Mouse (Mus musculus): ENCODE measurements at regions not wholly inside any gene's neighbourhood (a gene's known extent, or its start where the extent isn't known, plus 50 kb on each side); places are given as distances from the start of the nearest gene placed in this dataset.

DNA sequence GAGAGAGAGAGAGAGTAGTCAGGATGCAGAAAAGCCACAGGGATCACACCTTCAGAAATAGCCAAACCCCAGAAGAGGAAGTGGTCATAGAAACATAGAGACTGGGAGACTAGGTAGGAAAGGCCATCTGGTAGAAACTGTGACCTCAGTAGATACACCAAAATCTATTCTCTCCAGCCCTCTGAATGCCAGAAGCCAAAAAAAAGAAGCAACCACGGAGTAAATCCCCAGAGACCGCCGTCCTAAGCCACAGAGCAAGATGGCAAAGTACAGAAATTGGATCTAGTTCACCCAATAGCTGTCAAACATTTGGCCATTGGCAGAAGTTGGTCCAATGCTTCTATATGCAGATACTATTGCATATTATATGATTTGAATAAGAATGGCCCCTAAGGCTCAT lies 86.5 kb upstream of the Usp24 start:
- no peak for TF ChIP-seq POLR2A (IDR thresholded peaks at IDR 0.05; ENCODE audit: borderline replicate concordance, extremely low read depth, insufficient read depth, insufficient read length)
- no peak overlapping the region for H3K27ac ChIP-seq (replicated peaks; ENCODE audit: low read depth, low read length)
- H3K36me3 ChIP-seq (ENCODE audit: control insufficient read depth, insufficient read depth, low read length): no peaks in the 10 kb centered on the region
- peaks cover 8% of the 10 kb centered on the region; the same call in 1 of the 2 replicates for H3K4me1 ChIP-seq (ENCODE audit: control insufficient read depth, insufficient read depth, low read length)
- H3K4me3 ChIP-seq (replicated peaks; ENCODE audit: low read length): no peak overlapping the region
- no peak overlapping the region for H3K4me2 ChIP-seq (replicated peaks; ENCODE audit: low read depth, low read length, severe bottlenecking)
- DNase-seq (ENCODE audit: low spot score): no peak
- H3K9ac ChIP-seq (ENCODE audit: low read depth, low read length, severe bottlenecking): no peak overlapping the region
- H3K27me3 ChIP-seq (ENCODE audit: control insufficient read depth, insufficient read depth, low read length): no peaks in the 10 kb centered on the region
- no peaks in the 10 kb centered on the region for H3K9me3 ChIP-seq (ENCODE audit: control insufficient read depth, low read length)
- no peak for ATAC-seq (ENCODE audit: low FRiP score, low read depth)
- 77% methylated on average over 3 of the region's 3 CpGs for WGBS

DNA sequence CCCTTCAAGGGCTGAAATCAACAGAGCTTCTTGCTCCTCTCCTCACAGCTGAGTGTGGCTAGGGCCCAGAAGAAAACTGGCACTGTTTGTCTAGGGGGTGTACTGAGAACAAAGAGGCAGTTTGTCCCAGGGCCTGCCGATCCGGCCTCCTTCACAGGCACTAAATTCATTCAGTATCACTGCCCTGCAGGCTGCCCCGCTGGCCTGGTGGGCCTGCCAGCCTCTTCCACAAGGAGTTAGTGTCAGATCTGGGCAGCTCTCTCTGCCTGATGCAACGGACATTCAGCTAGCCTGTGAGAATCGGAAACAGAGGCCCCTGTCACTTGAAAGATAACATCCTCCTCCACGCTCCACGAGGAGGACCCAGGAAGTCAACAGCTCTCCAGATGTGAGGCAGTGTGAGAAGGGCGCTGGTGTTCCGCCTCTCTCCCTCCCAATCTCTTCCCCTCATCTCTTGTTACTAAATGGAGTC lies 83.5 kb upstream of the Usp24 start:
- H3K4me2 ChIP-seq (replicated peaks; ENCODE audit: low read depth, low read length, severe bottlenecking): no peak overlapping the region
- H3K36me3 ChIP-seq (ENCODE audit: control insufficient read depth, insufficient read depth, low read length): no peaks in the 10 kb centered on the region
- peak; percentile 24; the same call in 1 of the 2 replicates for ATAC-seq (ENCODE audit: low FRiP score, low read depth)
- peak overlapping the region; percentile 28; the same call in 1 of the 2 replicates for H3K9ac ChIP-seq (ENCODE audit: low read depth, low read length, severe bottlenecking)
- 49% methylated on average over 9 of the region's 9 CpGs for WGBS
- no peaks in the 10 kb centered on the region for H3K9me3 ChIP-seq (ENCODE audit: control insufficient read depth, low read length)
- DNase-seq (ENCODE audit: low spot score): peak; percentile 13
- peak overlapping the region; percentile 63 for H3K27ac ChIP-seq (replicated peaks; ENCODE audit: low read depth, low read length)
- H3K27me3 ChIP-seq (ENCODE audit: control insufficient read depth, insufficient read depth, low read length): no peaks in the 10 kb centered on the region
- no peak for TF ChIP-seq POLR2A (IDR thresholded peaks at IDR 0.05; ENCODE audit: borderline replicate concordance, extremely low read depth, insufficient read depth, insufficient read length)
- H3K4me1 ChIP-seq (ENCODE audit: control insufficient read depth, insufficient read depth, low read length): no peaks in the 10 kb centered on the region
- H3K4me3 ChIP-seq (replicated peaks; ENCODE audit: low read length): no peak overlapping the region

DNA sequence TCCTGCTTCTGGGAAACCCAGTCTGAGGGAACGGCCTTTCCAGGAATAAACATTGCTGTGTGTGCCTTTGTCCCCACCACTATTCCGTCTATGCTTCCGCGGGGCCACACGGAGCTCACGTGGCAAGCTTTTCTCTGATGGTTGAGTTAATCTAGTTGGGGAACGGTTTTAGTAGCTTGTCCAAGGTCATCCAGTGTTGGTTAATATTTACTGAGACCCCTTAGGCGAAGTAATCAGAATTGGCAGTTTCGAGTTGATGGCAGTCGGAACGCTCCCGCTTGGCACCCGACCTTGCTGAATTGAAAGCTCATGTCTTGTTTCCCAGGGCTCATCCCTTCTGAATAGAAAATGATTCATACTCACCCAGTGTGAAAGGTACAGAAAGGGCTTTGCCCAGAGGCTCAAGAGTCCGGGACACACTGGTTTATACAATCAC lies 71.6 kb upstream of the Usp24 start:
- DNase-seq (ENCODE audit: low spot score) (no peak), ATAC-seq (ENCODE audit: low FRiP score, low read depth) (no peak)
- no peak overlapping the region for H3K27ac ChIP-seq (replicated peaks; ENCODE audit: low read depth, low read length)

DNA sequence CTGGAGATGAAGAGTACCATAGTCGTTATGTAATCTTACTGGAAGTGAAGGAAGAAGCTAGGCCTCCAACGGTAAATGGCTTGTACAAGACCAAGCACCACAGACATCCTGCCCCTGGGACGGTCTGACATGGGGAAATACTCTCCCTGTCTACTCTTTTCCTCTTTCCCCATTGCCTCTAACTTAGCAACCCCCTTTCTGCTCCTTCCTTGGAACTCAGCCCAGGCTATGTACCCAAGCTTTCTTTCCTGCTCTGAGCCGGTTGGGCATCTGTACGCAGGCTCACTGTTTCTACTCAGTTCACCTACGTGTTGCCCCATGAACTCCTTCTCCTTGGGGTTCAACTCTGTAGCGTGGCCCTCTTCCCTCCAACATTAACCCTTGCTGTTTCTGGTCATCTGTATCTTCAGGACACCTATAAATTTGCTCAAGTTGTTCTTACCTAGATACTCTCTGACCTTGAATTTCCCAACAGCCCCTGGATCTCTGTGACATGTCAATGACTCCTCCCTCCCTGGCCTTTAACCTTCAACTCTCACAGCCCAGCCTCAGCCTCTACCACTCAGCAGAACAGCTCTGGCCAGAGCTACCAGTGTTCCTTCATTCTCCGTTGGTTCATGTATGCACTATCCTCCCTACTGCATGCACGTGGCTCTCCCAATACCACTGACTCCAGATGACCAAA lies 71.0 kb upstream of the Usp24 start:
- no peak for DNase-seq (ENCODE audit: low spot score)
- TF ChIP-seq POLR2A (IDR thresholded peaks at IDR 0.05; ENCODE audit: borderline replicate concordance, extremely low read depth, insufficient read depth, insufficient read length): no peak
- H3K4me2 ChIP-seq (replicated peaks; ENCODE audit: low read depth, low read length, severe bottlenecking): no peak overlapping the region
- H3K9ac ChIP-seq (ENCODE audit: low read depth, low read length, severe bottlenecking): no peak overlapping the region
- no peaks in the 10 kb centered on the region for H3K36me3 ChIP-seq (ENCODE audit: control insufficient read depth, insufficient read depth, low read length)
- no peaks in the 10 kb centered on the region for H3K4me1 ChIP-seq (ENCODE audit: control insufficient read depth, insufficient read depth, low read length)
- no peak overlapping the region for H3K27ac ChIP-seq (replicated peaks; ENCODE audit: low read depth, low read length)
- WGBS: 87% methylated on average over 9 of the region's 9 CpGs
- no peak overlapping the region for H3K4me3 ChIP-seq (replicated peaks; ENCODE audit: low read length)
- no peaks in the 10 kb centered on the region for H3K9me3 ChIP-seq (ENCODE audit: control insufficient read depth, low read length)
- no peaks in the 10 kb centered on the region for H3K27me3 ChIP-seq (ENCODE audit: control insufficient read depth, insufficient read depth, low read length)
- ATAC-seq (ENCODE audit: low FRiP score, low read depth): no peak

More for the DNA sequence above, 71.6 kb upstream of the Usp24 start:
- Histone ChIP-seq H3K4me3 (replicated peaks; ENCODE audit: low read length) (no peak overlapping the region), H3K4me2 (replicated peaks; ENCODE audit: low read depth, low read length, severe bottlenecking) (no peak overlapping the region), H3K9ac (ENCODE audit: low read depth, low read length, severe bottlenecking) (no peak overlapping the region), H3K4me1 (ENCODE audit: control insufficient read depth, insufficient read depth, low read length) (no peaks in the 10 kb centered on the region), H3K9me3 (ENCODE audit: control insufficient read depth, low read length) (no peaks in the 10 kb centered on the region), H3K27me3 (ENCODE audit: control insufficient read depth, insufficient read depth, low read length) (no peaks in the 10 kb centered on the region), H3K36me3 (ENCODE audit: control insufficient read depth, insufficient read depth, low read length) (no peaks in the 10 kb centered on the region)
- TF ChIP-seq POLR2A (IDR thresholded peaks at IDR 0.05; ENCODE audit: borderline replicate concordance, extremely low read depth, insufficient read depth, insufficient read length): no peak
- WGBS: 92% methylated on average over 14 of the region's 14 CpGs

DNA sequence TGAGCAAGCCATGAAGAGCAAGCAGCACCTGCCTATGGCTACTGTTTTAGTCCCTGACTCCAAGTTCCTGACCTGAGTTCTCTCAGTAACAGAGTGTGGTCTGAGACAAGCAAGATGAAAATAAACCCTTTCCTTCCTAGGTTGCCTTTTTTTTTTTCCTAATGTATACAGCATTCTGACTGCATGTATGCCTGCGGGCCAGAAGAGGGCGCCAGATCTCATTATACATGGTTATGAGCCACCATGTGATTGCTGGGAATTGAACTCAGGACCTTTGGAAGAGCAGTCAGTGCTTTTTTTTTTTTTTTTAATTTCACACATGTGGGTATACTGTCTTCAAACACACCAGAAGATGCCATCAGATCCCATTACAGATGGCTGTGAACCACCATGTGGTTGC lies 69.3 kb upstream of the Usp24 start:
- no peak overlapping the region for H3K4me2 ChIP-seq (replicated peaks; ENCODE audit: low read depth, low read length, severe bottlenecking)
- H3K9me3 ChIP-seq (ENCODE audit: control insufficient read depth, low read length): no peaks in the 10 kb centered on the region
- H3K4me3 ChIP-seq (replicated peaks; ENCODE audit: low read length): no peak overlapping the region
- no peak for ATAC-seq (ENCODE audit: low FRiP score, low read depth)
- no peaks in the 10 kb centered on the region for H3K27me3 ChIP-seq (ENCODE audit: control insufficient read depth, insufficient read depth, low read length)
- DNase-seq (ENCODE audit: low spot score): no peak
- no peaks in the 10 kb centered on the region for H3K4me1 ChIP-seq (ENCODE audit: control insufficient read depth, insufficient read depth, low read length)
- H3K36me3 ChIP-seq (ENCODE audit: control insufficient read depth, insufficient read depth, low read length): no peaks in the 10 kb centered on the region
- TF ChIP-seq POLR2A (IDR thresholded peaks at IDR 0.05; ENCODE audit: borderline replicate concordance, extremely low read depth, insufficient read depth, insufficient read length): no peak
- no peak overlapping the region for H3K9ac ChIP-seq (ENCODE audit: low read depth, low read length, severe bottlenecking)
- H3K27ac ChIP-seq (replicated peaks; ENCODE audit: low read depth, low read length): no peak overlapping the region
- WGBS: 72% methylated on average over 2 of the region's 2 CpGs
